Mouse (Mus musculus) cerebellum, adult 11 months (tissue): ENCODE data around the gene Arid3b.

Source experiments
- DNase-seq: peaks from one replicate; pipeline ENCODE4 v3.0.0; 2022

The Arid3b gene

DNA sequence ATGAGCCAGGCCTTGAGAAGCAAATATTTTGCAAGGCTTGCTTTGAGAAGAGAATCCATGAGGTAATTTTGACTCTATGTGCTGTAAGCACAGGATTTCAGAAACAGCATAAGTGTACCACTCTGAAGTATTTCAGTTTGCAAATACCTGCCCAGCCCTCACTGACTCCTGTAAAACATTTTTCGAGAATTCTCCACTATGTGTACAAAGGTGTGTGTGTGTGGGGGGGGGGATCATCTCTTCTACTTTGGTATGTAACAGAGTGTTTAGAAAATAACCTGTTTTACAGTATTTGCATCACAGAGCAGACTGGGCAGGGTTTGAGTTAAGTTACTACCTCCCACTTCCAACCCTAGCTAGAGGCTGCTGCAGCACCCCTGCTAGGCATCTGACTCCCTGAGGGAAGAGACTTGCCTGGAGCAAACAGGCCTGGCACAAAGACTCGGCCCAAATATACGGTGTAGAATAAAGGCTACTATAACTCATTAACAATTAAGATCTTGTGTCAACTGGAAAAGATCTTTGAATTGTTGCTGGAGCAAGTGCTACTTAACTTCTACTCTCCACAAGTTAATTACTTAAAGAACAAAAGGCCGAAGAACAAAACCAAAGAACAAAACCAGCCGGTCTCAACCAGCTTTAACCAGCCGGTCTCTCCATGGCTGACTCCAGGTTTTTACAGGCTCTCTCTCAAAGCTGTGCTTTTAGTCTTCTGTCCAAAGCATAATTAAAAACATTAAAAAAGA is 6.6 kb downstream of the Arid3b start:
- DNase-seq, result no peak

DNA sequence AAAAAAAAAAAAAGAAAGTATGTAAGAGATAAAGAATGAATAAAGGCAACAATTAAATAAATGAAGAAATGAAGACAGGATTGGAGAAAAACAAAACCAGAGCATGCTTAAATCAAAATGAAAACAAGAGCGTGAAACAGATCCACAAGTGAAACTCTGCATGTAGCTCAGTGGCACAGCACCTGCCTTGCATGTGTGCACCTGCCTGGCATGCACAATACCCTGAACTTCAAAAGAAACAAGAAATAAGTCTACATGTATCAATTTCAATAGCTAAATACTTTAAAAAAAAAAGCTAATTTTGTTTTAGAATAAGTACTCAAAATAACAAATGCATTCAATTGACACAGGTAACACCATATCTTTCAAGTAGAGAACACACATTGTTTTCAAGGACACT is 13.2 kb downstream of the Arid3b start:
- DNase-seq, result no peak

DNA sequence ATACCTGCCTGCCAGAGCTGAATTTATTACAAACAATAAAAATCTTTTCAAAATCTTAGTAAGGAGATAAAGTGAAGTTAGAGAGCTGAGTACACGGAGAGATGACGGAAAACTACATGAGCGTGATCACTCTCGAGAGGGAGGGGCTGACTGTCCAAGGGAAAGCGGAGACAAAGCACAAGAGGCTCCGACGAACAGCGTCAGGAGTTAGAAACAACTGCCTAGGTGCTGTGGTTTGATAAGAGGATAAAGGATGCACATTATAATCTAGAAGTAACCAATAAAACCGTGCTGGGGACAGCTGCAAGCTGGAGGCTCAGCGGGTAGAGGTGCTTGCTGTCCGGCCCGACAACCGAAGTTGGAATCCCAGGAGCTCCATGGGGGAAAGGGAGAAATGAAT is 13.8 kb downstream of the Arid3b start:
- DNase-seq, result no peak

DNA sequence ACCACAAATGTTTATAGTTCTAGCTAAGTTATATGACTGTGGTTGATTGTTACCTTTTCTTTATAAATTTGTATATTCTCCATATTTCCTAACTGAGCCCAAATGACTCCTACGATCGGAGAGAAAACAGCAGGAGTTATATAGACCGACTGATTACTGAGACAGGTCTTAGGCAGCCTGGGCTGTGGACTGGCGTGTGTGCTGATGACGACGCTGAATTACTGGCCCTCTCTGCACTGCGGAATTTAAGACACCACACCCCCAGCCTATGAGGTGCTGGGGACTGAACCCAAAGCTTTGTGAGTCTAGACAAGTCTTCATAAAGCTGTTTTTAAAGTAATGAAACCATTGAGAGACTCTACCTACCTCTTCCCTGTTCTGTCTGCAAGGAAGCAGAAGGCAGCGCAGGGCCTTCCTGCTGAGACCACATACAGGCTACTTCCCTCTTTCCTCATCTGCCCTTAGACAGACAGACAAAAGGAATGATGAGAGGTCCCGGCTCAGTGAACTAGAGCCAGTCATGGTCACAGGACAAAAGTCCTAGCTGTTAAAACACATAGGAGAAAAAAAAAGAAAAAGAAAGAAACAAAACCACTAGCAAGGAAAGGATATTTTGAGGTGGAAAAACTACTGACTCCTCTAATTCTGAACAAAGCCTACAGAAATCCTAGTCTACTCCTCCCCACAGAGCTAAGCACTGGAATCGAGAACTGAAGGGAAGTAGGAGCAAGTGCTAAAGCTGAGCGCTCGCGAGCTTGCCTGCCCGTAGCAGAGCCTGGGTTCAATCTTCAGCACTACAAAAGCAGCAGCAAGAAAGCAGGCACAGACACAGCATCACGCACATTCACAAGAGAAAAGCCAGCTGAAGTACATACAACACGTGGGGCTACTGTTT is 16.2 kb downstream of the Arid3b start:
- DNase-seq, result no peak

DNA sequence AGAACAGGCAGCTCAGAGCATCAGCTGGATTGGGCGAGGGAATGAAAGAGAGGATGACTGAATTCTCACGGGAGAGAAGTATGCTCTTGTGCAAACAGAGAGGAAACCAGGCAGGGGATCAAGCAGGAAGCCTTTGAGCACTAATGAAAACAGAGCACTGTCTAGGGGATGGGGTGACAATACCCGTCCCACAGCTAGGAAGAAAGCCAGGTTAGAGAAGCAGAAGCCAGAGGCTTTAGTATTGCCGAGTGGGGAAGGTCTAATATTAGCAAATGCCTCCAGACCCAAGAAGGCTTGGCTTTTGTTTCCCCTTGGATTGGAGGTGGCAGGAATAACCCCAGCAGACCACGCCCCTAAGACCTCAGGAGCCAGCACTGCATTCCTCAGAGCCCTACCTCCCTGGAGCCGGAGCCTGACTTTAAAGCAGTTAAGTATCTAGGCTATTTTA is 19.3 kb downstream of the Arid3b start:
- no peak for DNase-seq

DNA sequence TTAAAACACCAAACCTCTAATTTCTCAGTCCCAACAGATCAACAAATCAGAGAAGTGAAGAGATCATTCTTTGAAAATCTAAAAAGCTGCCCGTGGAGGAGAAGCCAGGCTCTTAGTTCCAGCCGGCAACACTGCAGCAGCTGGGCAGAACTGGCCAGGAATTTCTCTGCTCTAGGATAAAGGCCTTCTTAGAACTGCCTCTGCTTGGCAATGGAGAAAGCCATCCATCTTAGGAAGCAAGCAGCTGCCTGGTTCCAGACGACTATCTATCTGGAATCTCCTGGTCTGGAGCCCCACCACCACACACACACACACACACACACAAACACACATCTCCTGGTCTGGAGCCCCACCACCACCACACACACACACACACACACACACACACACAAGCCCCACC is 21.7 kb downstream of the Arid3b start:
- DNase-seq, result no peak

DNA sequence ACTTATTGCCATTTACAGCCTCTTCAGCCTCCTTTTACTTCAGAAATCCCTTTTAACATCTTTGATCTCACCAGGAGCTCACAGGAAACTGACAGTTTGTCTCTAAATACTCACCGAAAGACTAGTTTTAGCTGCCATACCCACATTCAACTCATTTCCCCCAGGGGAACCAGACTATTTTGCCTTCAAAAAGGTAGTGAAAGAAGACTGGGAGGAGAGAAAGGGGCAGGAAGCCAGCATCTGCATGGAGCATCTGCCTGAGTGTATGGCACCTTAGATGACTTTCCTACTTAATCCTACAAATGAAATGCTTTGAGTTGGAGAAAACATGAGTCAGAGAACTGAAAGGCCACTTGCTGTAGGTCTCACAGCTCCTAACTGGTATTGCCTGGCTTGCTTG is 22.6 kb downstream of the Arid3b start:
- DNase-seq, result no peak

DNA sequence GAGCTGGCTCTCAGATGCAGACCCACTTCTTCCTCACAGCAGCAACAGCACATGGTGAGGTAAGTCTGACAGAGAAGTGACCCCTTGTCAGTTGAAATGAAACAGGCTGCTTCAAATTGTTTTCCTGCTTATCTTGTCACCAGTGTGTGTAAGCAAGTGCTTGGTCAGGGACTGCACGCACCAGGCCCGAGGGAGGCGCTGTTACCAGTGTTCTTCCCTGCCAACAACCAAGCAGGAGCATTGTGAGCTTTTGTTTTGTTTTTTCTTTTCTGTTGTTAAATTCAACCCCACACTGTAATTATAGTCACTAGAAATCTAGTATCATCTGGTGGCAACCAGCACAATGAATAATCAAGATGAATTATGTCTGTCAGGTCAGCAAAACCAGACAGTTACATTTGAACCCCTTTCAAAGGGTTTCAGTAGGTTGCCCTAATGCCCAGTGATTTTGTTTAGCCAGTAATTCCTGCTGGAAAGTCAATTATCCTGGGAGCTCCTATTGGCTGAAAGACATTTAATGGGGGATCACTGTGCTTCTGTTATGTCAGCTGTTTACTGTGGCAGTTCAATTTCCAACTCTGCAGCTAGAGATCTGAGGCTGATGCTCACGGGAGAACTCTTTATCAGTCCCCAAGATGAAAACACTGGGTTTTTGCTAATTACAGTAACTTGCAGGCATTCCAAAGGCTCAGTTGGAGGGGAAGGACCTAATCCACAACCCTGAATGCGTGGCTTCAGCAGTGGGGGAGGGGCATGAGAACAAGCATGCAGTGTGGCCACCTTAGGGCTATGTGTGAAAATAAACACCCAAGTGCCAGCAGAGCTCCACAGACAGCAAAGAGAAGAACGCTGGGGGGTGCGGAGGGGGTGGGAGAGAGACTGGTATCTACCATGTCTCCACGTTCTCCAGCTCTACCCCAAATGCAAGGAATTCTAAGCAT is 24.5 kb downstream of the Arid3b start:
- no peak for DNase-seq

DNA sequence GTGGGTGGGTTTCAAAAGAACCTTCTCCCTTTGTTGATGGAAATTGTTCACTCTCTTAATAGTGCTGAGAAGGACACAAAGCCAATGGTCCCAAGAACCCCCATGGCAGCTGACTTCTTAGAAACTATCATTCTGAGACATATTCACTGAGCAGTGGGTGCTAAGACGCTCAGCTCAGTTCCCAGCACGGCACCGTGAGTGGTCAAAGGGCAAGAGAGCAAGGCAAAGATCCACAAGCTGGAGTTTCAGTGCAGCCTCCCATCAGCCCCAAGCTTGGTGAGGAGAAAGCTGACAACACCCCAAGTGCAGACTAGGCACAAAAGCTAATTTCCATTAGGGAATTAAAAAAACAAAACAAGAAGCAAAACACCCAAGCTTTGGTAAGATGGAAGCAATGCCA is 25.9 kb downstream of the Arid3b start:
- no peak for DNase-seq

DNA sequence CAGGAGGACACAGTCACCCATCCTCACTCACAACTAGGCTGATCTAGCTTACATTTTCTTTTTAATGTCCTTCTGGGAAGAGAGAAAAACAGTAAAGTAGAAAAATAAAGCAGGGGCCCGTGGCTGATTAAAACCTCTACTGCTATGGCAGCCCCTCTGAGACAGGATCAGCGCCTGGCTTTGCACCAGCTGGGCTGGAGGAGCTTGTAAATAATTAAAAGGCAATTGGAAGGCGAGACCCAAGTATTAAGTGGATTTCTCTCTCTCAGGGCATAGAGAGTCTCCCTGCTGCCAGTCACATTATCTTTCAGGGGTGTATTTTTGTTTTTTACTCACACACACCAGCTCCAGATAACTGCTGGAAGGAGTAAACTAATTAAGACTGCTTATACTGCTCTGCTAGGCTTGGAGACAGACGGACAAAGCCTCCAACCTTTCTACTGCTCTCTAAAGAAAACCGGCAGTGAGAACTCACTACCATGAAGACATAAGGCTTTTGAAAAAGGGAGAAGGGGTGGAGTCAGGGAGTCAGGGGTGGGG is 27.8 kb downstream of the Arid3b start:
- DNase-seq, result no peak

DNA sequence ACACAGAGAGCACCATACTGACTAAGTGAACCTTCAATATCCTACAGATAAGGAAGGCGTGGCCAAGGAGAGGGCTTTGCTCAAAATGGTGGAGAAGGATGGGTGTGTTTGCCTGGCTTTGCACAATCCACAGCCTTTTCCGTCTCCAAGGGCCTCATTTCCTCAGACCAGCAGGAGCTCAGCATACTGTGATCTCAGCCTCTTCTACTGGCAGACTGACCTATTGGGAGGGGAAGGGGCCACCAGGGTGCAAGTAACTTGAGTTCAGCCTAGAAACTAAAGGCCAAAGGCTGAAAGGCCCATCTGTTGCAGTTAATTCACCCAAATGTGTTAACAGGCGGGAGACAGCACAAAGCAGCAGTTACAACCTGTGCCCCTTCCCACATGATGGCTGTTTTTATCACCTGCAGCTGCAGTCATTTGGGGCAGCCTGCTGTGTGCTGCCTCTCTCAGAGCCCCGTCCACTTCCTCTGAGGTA is 29.4 kb downstream of the Arid3b start:
- DNase-seq, result no peak

DNA sequence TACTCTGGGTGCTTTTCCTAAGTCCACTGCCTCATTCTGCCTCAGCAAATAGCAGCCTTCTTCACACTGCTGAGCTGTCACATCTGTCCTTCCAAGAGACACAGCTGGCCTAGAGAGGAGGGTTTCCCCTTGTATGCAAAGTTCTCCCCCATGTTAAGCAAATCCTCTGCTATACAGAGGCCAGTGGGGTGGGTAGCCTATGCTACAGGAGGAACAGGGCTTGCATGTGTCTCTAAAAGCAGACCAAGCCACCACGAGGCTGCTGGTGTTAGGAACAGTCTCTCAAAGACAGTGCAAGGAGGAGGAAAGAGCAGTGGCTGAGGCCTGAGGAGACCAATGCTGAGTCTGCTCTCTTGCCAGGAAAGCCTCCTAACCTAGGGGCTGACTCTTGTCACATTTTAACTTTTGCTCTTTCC is 30.5 kb downstream of the Arid3b start:
- DNase-seq, result no peak

DNA sequence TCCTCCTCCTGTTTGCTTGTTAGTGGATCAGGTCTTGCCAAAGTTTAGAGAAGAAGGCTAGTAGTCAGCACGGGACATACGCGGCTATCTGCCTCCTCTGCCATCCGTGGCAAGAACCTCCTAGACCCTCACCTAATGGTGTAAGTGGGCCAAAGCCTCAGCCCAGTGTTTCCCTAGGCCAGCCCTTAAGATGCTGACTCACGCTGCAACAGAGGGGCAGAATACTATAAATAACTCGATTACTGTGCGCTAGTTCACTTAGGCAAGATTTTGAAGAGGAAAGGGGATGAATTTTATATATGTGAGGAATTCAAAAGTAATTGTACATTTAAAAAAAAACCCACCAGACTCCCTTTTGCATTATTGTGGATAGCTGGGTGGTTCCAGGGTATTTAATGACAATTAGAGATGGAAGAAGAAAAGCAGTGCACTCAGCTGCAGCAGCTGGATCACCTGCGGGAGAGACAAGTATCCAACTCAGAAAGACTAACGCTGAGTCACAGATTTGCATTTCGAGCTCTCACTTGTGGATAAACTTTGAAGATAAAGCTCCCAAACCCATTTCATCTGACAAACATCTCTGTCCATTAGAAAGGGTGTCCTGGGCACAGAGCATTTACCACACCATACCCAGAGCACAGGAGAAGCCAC is 31.4 kb downstream of the Arid3b start:
- DNase-seq, result no peak

DNA sequence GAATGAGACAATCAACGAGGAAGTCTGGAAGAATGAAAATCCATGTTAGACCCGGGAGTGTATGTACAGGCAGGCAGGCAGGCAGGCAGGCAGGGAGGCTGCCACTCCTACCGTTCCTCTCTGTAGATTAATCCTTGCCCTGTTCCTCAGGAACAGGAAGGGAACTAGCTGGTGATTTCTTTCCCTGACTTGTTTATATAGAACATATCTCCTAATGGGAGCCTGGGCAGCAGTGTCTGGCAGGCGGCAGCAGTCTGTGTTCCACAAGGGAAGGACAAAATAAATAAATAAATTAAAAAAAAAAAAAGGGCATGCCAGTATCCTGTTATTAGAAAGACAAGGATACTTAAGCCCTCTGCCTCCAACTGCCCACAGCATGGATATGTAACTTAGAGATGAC is 32.8 kb downstream of the Arid3b start:
- DNase-seq, result no peak

DNA sequence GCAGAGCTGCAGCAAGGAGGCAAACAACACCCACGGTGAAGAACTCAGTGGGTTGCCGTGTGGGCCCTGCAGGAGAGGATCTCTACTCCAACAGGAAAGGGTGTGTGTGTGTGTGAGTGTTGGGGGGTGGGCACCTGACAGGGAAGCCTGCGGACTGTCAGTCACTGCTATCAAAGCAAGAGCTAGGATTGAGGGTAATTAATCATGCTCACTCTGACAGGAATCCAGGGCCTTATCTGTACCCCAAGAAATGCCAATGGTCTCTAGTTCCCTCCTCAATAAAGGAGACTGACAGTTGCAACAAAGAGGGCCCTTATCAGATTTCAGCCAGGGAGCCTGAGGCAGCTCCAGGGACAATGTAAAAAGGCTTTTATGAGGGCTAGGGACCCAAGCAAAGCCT is 33.5 kb downstream of the Arid3b start:
- DNase-seq, result no peak

DNA sequence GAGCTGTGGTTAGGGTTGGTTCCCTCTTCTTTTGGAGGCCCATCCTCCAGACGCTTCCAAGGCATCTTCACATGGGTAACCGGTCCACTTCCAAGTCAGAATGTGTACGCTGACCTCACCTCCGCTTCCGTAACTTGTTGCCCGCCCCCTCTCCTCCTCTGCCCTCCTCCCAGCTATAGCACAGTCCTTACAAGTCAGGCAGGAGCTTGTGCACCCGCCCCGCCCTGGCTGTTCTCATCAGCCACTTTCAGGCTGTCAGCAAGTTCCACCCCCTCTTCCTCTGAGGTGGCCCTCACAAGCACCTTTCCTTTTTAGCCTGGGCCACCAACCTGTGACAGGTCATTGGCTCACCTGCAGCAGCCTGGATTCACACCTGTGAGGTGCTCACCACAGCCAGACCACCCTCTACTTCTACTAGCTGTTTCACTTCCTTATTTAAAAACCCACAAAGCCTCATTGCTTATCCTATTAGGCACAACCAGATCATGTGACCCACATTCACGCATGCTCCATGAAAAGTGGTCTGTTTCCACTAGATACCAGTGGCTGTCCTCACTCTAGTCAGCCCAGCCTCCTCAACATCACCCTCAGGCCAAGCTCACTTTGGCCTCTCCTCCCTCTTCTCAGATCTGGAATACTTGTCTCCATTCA is 36.1 kb downstream of the Arid3b start:
- no peak for DNase-seq

DNA sequence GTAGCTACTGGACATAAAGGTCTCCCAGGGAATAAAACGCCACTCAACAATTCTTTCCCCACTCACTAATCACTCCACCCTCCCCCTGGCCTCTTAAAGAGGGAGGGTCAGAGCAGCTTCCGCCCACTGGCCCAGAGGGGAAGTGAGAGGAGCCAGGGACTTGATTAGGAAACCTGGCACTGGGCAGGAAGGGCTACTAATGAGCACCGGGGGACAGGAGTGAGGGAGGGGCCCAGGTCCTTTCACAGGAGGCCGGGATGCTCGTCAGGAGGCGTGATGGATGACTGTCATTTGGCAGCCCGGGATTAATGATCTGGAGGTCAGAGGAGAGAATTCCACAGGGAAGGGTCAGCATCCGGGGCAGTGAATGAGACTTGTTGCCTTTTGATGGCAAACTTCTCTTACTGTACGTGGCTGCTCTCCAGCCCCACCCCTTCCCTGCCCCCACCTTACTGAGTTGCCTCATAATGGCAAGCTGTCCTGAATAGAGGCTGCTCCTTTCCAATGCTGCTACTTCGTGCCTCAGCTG is 37.8 kb downstream of the Arid3b start:
- no peak for DNase-seq

DNA sequence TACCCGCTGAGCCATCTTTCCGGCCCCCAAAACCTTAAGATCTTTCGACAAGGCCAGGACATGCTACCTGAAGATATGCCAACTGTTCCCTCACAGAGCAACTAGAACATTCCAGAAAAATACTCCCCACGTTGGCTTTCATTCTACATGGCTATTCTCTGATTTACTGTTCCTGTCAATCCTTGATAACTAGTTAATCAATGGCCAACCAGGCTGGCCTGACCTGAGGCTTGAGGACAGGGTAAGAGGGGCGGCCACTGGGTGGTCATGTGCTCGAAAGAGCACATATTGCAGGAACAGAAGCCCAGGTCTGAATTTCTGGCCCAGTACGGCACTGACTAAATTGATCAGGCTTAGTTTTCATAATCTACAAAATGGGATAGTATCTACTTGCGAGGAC is 39.1 kb downstream of the Arid3b start:
- DNase-seq, result no peak

DNA sequence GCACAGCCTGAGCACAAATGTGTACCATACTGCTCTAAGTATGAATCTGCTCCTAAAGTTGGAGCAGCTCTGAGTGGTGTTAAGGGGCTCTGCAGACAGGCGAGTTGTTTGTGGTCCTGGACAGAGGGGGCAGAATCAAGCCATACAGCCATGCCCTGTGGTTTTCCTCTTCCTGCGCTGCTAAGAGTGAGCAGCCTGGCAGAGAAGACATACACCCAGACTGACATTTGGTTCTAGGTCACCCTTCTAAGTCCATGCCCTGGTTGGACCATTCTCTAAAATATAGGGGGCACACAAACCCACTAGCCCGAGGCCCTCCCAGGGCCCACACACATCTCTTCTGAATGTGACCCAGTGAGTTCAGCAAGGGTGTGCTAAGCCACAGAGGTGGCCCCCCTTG is 46.9 kb downstream of the Arid3b start:
- no peak for DNase-seq

DNA sequence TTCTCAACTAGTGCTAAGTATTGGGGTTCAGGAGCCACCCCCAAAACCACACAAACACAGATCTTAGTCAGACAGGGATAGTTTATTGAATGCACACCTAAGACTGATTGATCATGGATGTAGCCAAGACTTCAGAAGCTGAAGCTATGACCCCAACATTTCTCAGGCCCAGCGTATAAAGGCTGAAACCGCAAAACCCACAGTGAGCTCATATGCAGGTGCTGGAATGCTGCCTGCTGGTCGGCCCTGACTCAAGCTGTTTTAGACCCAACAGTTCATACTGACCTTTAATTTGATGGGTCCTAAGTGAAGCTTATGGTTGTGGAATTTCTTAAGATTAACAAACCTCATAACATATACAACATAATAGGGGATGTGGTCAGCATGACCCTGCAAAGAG is 53.9 kb downstream of the Arid3b start:
- no peak for DNase-seq

DNA sequence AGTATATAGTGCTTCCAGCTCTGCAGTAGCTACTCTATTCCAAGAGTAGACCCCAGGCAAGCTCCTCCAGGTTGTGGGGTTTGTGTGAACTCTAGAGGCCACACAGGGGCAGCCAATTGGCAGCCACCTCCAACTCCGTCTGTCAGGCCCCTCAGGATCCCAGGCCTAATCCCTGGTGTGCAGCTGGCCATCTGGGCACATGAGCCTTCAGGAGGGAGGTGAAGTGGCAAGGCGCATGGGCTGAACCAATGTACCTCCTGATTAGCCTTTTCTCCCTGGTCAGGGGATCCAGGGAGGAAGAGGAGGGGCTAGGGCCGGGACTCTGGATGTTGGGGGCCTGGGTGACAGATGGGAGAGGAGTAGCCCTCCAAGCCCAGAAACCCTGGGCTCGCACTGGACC is 60.9 kb downstream of the Arid3b start:
- DNase-seq, result no peak
